Mouse (Mus musculus): ENCODE measurements at regions not wholly inside any gene's neighbourhood (a gene's known extent, or its start where the extent isn't known, plus 50 kb on each side); places are given as distances from the start of the nearest gene placed in this dataset.

- no peak for DNase-seq (ENCODE audit: inconsistent age in 2 of 2, low spot score in 1 of 2)
Measured at GRCm38 (mm10) chr1:176505441-176505840, 230.3 kb upstream of the Pld5 start.

DNA sequence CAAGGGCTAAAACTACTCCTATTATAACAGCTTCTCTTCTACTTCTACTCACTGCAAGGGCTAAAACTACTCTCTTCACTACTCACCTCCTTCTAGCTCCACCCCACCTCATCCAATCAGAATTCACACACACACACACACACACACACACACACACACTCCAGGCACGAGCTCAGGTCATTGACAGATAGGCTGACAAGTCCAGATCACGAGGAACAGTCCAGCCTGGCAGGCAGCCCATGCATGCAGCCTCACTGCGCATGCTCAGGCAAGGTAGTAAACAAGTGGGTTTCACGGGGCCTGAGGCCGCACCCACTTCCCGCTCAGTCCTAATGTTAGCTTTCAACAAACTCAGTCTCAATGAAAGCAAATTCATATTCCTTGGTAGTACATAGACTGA lies 229.6 kb upstream of the Pld5 start:
- DNase-seq (ENCODE audit: inconsistent age in 2 of 2, low spot score in 1 of 2), result peak in 1 of 2 experiments; percentile 16

DNA sequence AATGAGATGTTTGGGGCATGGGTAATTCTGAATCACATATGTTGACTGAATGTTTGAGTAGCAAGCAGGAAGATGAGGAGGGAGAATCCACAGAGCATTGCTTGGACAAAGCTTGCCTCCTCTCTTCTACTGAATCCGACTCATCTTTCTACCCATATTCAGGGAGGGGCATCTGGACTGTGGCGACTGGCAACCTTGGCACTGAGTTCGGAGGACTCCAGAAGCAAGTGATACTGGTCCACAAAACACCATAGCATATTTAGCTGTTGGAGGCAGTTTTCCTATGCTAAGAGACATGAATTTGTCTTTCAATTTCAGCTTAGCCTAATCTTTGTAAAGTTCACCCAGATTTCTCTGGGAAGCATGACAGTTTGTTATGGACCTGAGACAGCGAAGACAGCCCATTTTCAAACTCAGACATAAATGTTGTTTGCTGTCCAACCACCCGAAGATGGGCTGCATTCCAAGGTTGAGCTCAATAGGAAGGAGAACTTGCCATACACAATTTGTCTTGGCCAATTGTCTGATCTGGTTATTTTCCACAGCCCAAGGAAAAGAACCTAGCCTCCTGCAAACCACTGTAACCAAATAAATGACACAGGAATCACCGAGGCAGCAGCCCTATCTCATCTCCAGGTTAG lies 224.0 kb upstream of the Pld5 start:
- DNase-seq (ENCODE audit: inconsistent age in 2 of 2, low spot score in 1 of 2), result no peak

- no peak for DNase-seq (ENCODE audit: inconsistent age in 2 of 2, low spot score in 1 of 2)
Measured at GRCm38 (mm10) chr1:176468560-176468959, 193.4 kb upstream of the Pld5 start.

DNA sequence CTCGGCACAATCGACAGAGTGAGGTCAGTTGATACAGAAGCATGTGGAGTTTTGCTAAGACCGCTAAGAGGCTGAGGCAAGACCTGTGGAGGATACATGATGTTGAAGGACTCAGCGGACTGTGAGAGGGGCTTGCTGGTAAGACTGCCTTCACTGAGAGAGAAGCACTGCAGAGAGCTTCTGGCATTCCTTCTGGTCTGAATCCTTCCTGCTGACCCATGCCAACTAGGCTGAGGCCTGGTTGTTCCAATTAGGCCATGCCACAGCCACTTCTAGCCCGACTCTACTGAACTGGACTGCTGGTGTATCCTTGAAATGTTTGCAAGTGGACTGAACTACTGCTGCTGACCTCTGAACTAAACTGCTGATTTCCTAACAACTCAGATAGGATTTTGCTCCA lies 187.0 kb upstream of the Pld5 start:
- DNase-seq (ENCODE audit: inconsistent age in 2 of 2, low spot score in 1 of 2), result peak in 1 of 2 experiments; percentile 25

DNA sequence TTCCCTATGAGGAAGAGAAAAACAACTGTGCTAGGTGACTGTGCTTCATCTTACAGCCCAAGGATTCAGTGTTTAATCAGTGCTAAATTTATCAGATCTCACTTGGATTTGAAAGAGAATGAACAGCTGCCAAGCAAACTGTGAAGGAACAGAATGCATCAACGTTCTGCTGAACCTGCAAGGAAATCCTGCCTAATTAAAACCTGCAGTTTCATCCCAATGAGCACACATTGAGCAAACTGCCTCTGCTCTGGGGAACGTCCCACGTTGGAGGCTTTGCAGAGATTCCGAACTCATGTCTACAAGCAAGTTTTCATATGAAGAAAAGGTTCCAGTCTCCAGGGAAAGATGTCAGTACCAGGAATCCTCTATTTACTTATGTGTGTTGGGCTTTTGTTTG lies 171.6 kb upstream of the Pld5 start:
- DNase-seq (ENCODE audit: inconsistent age in 2 of 2, low spot score in 1 of 2), result no peak

DNA sequence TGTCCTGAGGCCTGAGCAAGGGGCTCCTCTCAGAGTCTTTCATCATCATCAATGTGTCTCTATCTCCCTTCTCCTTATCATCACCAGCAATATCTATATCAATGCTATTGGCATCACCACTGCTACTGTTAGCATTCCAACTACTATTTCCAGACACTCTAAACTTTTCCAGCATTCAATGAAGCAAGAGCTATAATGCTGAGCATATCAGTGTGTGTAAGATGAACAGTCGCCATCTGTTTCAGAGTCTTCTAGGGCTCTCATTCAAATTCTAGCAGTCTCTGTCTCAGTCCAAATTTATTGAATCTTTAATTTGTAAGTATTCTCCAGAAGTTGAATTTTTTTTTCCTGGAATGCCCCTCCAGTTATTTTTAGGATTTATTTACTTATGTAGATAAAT lies 168.6 kb upstream of the Pld5 start:
- no peak for DNase-seq (ENCODE audit: inconsistent age in 2 of 2, low spot score in 1 of 2)

- no peak for DNase-seq (ENCODE audit: inconsistent age in 2 of 2, low spot score in 1 of 2)
Measured at GRCm38 (mm10) chr1:176440254-176440653, 165.1 kb upstream of the Pld5 start.

DNA sequence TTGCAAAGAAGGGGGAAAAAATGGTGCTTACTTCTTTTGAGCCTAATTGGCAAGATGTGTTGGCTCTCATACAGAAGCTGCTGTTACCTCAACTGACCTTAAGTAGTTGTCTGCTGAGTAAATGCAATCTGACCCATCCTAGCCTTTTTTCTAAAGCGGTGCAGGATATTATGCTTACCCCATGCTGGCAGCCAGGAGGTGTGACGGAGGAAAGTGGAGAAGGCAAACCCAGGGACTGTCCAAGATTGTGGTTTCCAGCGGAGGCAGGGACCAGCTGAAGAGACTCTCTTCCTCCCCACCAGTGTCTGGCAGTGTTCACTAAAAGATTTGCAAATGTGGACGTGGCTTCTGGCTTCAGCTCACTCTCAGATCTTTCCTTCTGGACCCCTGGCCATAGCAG lies 152.7 kb upstream of the Pld5 start:
- DNase-seq (ENCODE audit: inconsistent age in 2 of 2, low spot score in 1 of 2), result no peak

DNA sequence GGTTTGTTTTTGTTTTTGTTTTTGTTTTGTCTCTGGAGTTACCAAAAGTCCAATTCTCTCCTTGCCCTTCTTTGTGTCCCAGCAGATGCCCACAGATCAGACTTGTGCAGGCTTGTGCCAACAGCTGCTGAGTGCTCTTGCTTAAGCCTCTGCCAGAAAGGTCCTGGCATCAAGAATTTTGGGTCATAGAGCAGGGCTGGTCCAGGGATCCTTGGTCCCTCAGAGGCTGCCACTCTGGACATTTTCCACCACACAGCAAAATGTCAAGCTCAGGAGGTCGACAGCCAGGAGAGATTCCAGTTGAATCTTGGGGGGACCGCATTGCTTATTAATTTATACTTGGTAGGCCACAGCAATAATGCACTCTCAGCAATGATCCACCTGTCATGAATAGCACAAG lies 151.9 kb upstream of the Pld5 start:
- peak in 1 of 2 experiments; percentile 39 for DNase-seq (ENCODE audit: inconsistent age in 2 of 2, low spot score in 1 of 2)

DNA sequence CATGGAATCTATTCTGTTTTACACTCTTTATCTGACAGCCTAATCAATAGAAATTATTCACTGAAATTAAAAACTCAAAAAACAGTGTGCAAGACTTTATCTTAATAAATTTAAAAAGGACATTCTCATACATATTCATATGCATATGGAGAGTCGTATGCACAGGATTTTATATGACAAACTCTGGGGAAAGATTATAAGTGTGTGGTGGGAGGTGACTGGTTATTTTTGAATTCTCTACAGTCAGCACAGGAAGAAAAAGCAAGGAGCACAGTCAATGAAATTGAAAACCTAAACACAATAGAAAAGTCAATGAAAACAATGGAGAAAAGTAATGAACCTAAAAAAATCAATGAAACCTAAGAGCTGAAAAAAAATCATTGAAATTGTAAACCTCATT lies 142.1 kb upstream of the Pld5 start:
- DNase-seq (ENCODE audit: inconsistent age in 2 of 2, low spot score in 1 of 2), result no peak

DNA sequence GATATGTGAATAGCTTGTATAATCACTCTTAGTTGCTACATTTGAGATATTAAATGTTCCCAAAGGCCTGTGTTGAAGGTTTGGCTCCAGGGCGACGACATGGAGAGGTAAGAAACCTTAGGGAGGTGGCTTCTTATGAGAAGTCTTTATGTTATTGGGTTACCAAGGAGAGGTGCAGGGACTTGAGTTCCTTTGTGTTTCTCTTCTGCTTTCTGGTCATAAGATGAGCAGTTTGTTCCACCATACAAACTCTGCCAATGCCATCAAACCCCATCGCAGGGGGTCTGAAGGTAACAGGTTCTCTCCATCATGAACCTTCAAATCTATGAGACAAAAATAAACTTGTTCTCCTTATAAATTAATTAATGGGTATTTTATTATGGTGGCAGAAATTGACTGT lies 129.0 kb upstream of the Pld5 start:
- no peak for DNase-seq (ENCODE audit: inconsistent age in 2 of 2, low spot score in 1 of 2)

DNA sequence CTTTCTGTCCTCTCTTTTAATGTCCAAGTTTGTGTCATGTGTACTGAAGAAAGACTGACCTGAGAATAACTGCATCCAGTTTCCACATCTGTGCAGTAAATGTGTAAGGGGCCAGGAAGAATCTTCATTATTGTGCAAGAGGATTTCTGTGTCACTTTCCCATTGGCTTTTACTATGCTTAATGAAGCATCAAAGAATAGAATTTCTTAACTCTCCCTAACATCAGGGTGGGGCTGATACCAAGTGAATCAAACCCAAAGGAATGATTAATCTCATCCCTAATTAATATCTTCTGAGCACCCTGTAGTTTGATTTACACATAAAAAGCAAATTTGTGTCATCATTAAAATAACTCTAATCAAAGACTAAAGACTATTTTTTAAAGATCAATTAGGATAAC lies 104.5 kb upstream of the Pld5 start:
- no peak for DNase-seq (ENCODE audit: inconsistent age in 2 of 2, low spot score in 1 of 2)

DNA sequence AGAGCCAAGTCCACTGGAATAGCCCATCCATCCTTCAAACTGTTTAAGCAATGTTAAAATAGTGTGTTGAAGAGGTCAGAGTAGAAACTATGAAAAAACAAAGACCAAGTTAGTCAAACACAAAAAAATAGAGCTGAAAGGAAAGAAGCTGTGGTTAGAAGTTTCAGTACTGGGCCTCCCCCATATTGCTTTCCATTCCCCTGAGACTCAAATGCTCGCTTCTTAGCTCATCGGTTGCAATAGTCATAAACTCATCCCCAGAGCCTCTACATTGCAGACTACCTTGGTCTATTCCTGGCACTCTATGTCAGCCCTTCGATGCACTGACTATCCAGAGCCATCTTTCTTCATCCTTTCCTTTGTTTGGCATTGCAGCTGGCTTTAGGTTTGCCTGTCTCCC lies 91.8 kb upstream of the Pld5 start:
- no peak for DNase-seq (ENCODE audit: inconsistent age in 2 of 2, low spot score in 1 of 2)

GRCm38 (mm10) chr1:176360957-176361356 lies 85.8 kb upstream of the Pld5 start:
- DNase-seq (ENCODE audit: inconsistent age in 2 of 2, low spot score in 1 of 2), result no peak

GRCm38 (mm10) chr1:176359992-176360724 lies 85.0 kb upstream of the Pld5 start:
- no peak for DNase-seq (ENCODE audit: inconsistent age in 2 of 2, low spot score in 1 of 2)

- no peak for DNase-seq (ENCODE audit: inconsistent age in 2 of 2, low spot score in 1 of 2)
Measured at GRCm38 (mm10) chr1:176355342-176355741, 80.2 kb upstream of the Pld5 start.

- DNase-seq (ENCODE audit: inconsistent age in 2 of 2, low spot score in 1 of 2), result no peak
Measured at GRCm38 (mm10) chr1:176354898-176355297, 79.8 kb upstream of the Pld5 start.

DNA sequence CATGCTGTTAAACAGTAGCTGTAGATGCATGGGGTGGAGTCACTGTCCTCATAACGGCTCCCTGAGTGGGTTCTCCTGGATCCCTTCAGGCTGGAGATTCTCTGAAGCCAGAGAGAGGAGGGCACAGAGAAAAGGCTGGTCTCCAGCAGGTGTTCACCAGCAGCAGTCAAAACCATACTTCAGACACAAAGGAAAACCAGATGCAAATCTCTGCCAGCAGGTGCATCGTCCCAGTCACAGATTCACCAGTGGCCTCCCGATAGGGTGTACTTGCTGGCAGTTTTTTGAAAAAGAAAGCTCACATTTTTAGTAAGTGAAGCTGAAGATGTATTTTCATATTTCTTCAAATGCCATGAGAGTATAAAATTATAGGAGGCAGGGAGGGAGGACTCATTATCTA lies 77.6 kb upstream of the Pld5 start:
- DNase-seq (ENCODE audit: inconsistent age in 2 of 2, low spot score in 1 of 2), result no peak

- no peak for DNase-seq (ENCODE audit: inconsistent age in 2 of 2, low spot score in 1 of 2)
Measured at GRCm38 (mm10) chr1:176349909-176350495, 74.9 kb upstream of the Pld5 start.

GRCm38 (mm10) chr1:176348129-176348528 lies 73.0 kb upstream of the Pld5 start:
- no peak for DNase-seq (ENCODE audit: inconsistent age in 2 of 2, low spot score in 1 of 2)

DNA sequence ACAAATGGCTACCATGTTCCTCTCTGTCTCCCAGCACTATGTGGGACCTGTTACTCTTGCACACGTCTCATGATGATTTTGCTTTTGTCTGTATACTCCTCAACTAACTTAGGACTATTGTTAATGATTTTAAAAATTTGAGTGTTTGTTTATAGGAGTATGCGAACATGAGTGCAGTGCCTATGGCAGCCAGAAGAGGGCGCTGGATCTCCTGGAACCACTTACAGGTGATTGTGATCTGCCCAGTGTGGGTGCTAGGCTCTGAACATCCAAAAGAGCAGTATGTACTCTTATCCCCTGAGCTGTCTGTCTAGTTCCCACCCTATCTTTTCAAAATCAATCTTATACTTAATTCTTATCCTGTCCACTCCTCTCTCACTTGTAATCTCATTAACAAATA lies 56.2 kb upstream of the Pld5 start:
- DNase-seq (ENCODE audit: inconsistent age in 2 of 2, low spot score in 1 of 2), result no peak
